Mouse (Mus musculus): Measurements from ENCODE around the gene Caskin1.

GRCm38 (mm10) chr17:24495443-24495842 lies 7.0 kb downstream of the Caskin1 start:
- TF ChIP-seq CTCF (IDR thresholded peaks at IDR 0.05; ENCODE audit: borderline replicate concordance, insufficient read depth, low read length) = no peak
- TF ChIP-seq POLR2A (IDR thresholded peaks at IDR 0.05; ENCODE audit: low read depth, low read length) = no peak

Data from embryonic fibroblast, embryonic 13.5 days (primary cell).